Mouse (Mus musculus) spleen, embryonic (tissue): ENCODE measurements around the gene Tmem9.

Experiments
- CTCF ChIA-PET: fragments of 350-600 bp; sonication (Branson Sonifier 250); formaldehyde crosslinking; loops from one replicate; lab custom pipeline; 2022; lab: Charles Lee

Tmem9 gene

GRCm38 (mm10) chr1:136030201-136030600 is 22.3 kb downstream of the Tmem9 start:
- CTCF ChIA-PET = no interaction called here

GRCm38 (mm10) chr1:136031697-136032096 is 23.7 kb downstream of the Tmem9 start:
- CTCF ChIA-PET = no interaction called here

GRCm38 (mm10) chr1:136032961-136033360 is 25.0 kb downstream of the Tmem9 start:
- CTCF ChIA-PET = interaction anchor here (0.7 kb wide), 2 partner anchors 232 to 464 kb away, joined by 4 to 12 read pairs; no protein-coding TSS in a partner anchor

- CTCF ChIA-PET = no interaction called here
Measured at GRCm38 (mm10) chr1:136038746-136039538, 31.0 kb downstream of the Tmem9 start.

GRCm38 (mm10) chr1:136040452-136040851 is 32.5 kb downstream of the Tmem9 start:
- CTCF ChIA-PET = no interaction called here

GRCm38 (mm10) chr1:136040874-136041273 is 32.9 kb downstream of the Tmem9 start:
- CTCF ChIA-PET = no interaction called here

GRCm38 (mm10) chr1:136045774-136046173 is 37.8 kb downstream of the Tmem9 start:
- CTCF ChIA-PET = interaction anchor here (0.6 kb wide), 1 partner anchor 455 kb away, joined by 34 read pairs; no protein-coding TSS in a partner anchor

- CTCF ChIA-PET = interaction anchor here (0.6 kb wide), 1 partner anchor 1758 kb away, joined by 9 read pairs; no protein-coding TSS in a partner anchor
Measured at GRCm38 (mm10) chr1:136047432-136047831, 39.5 kb downstream of the Tmem9 start.

- CTCF ChIA-PET = interaction anchor here (0.6 kb wide), 1 partner anchor 1757 kb away, joined by 9 read pairs; no protein-coding TSS in a partner anchor
Measured at GRCm38 (mm10) chr1:136047894-136048293, 39.9 kb downstream of the Tmem9 start.

- CTCF ChIA-PET = no interaction called here
Measured at GRCm38 (mm10) chr1:136050312-136051012, 42.5 kb downstream of the Tmem9 start, which contains the start of gene Ascl5. TSS of gene Ascl5 (plus strand) at chr1:136050804.

- CTCF ChIA-PET = no interaction called here
Measured at GRCm38 (mm10) chr1:136051013-136051315, 43.0 kb downstream of the Tmem9 start.

GRCm38 (mm10) chr1:136051465-136051864 is 43.5 kb downstream of the Tmem9 start:
- CTCF ChIA-PET = no interaction called here

GRCm38 (mm10) chr1:136052547-136052946 is 44.6 kb downstream of the Tmem9 start, which contains the start of gene Cacna1s:
TSS of gene Cacna1s (plus strand) at chr1:136052750.
- CTCF ChIA-PET = no interaction called here

- CTCF ChIA-PET = interaction anchor here (0.7 kb wide), 1 partner anchor 22 kb away, joined by 4 read pairs; no protein-coding TSS in a partner anchor
Measured at GRCm38 (mm10) chr1:136055771-136056170, 47.8 kb downstream of the Tmem9 start.

GRCm38 (mm10) chr1:136058594-136058993 is 50.6 kb downstream of the Tmem9 start:
- CTCF ChIA-PET = no interaction called here

GRCm38 (mm10) chr1:136061041-136061789 is 53.3 kb downstream of the Tmem9 start:
- CTCF ChIA-PET = no interaction called here

- CTCF ChIA-PET = no interaction called here
Measured at GRCm38 (mm10) chr1:136061790-136062141, 53.8 kb downstream of the Tmem9 start.

- CTCF ChIA-PET = no interaction called here
Measured at GRCm38 (mm10) chr1:136063991-136064390, 56.0 kb downstream of the Tmem9 start.

GRCm38 (mm10) chr1:136066621-136067020 is 58.7 kb downstream of the Tmem9 start:
- CTCF ChIA-PET = no interaction called here

- CTCF ChIA-PET = no interaction called here
Measured at GRCm38 (mm10) chr1:136067579-136067978, 59.6 kb downstream of the Tmem9 start.

GRCm38 (mm10) chr1:136076086-136076485 is 68.1 kb downstream of the Tmem9 start:
- CTCF ChIA-PET = no interaction called here

- CTCF ChIA-PET = interaction anchor here (0.6 to 0.7 kb wide), 2 partner anchors 22 to 497 kb away, joined by 3 to 4 read pairs; no protein-coding TSS in a partner anchor
Measured at GRCm38 (mm10) chr1:136077656-136078055, 69.7 kb downstream of the Tmem9 start.
